Comparison of ENCODE assay signal across 9 mouse cellular contexts in the genomic region with DNA sequence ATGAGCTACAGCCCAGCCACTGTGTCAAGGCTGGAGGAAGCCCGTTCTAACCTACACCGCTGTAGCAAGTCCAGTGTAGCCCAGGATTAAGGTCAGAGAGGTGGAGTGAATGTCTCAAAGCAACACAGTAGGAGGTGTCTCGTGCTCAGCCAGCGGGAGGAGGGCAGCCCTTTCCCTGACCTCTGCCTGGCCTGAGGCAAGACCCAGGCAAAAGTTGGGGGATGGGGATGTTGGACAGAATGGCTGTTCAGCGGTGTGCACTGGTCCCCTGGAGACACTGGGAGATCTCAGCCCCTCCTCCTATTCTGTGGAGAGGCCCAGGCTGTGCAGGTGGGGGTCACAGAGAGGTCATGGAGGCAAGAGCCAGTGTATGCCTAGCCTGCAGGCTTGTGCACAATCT. TPM values are rescaled to one million over a fixed set of nuclear protein-coding genes. Genes with fewer than 3 reads are reported as not detected.
A peak's percentile ranks its signal among the peaks of the same experiment; 100 is the strongest.
DNase-seq lines count a peak whose midpoint lies in the region; ATAC-seq and TF ChIP-seq lines count a peak whose summit lies in the region.
"Had no signal": no experiment of that assay in that cellular context is flagged by ENCODE, and none has a peak within 500 bp of the region (broad histone marks: within the 10 kb centered on the region; RNA-seq: fewer than 3 reads in every experiment).

No protein-coding gene starts in this region.

- peaks cover 8% of the 10 kb centered on the region; the same call in 1 of the 2 replicates for H3K27me3 ChIP-seq in hindbrain, embryonic 10.5 days (ENCODE audit: insufficient read depth, poor library complexity, severe bottlenecking)
- H3K27me3 ChIP-seq in hindbrain, postnatal 0 days (ENCODE audit: insufficient read depth, low read length) = no peaks in the 10 kb centered on the region
- H3K27me3 ChIP-seq in liver, postnatal 0 days (ENCODE audit: insufficient read depth, low read length) = no peaks in the 10 kb centered on the region

- WGBS in hindbrain, embryonic 10.5 days = 1% methylated on average over 5 of the region's 5 CpGs
- WGBS in hindbrain, postnatal 0 days = 11% methylated on average over 5 of the region's 5 CpGs
- WGBS in liver, postnatal 0 days (ENCODE audit: insufficient replicate concordance) = 33% methylated on average over 5 of the region's 5 CpGs

- peak overlapping the region; percentile 82 for H3K27ac ChIP-seq in hindbrain, embryonic 10.5 days
- no peak overlapping the region for H3K27ac ChIP-seq in hindbrain, postnatal 0 days
- no peak overlapping the region for H3K27ac ChIP-seq in liver, postnatal 0 days (ENCODE audit: low read depth)

- no peaks in the 10 kb centered on the region for H3K9me3 ChIP-seq in hindbrain, embryonic 10.5 days
- no peaks in the 10 kb centered on the region for H3K9me3 ChIP-seq in hindbrain, postnatal 0 days (ENCODE audit: low read length)
- H3K9me3 ChIP-seq in liver, postnatal 0 days (ENCODE audit: low read length) = no peaks in the 10 kb centered on the region

- no peak for ATAC-seq in hindbrain, postnatal 0 days
- ATAC-seq in liver, postnatal 0 days = 0 out of 2 replicates have a peak, but pooled peaks have one; percentile 30
- ATAC-seq in erythroblast, adult 5-6 weeks (replicated peaks; ENCODE audit: low FRiP score, poor library complexity, severe bottlenecking) = no peak

- H3K4me3 ChIP-seq in hindbrain, embryonic 10.5 days = peak overlapping the region; percentile 16; the same call in 1 of the 2 replicates
- H3K4me3 ChIP-seq in hindbrain, postnatal 0 days (ENCODE audit: low read length) = no peak overlapping the region
- H3K4me3 ChIP-seq in liver, postnatal 0 days (ENCODE audit: low read depth, low read length) = no peak overlapping the region

- TF ChIP-seq EP300 in liver, postnatal 0 days (IDR thresholded peaks at IDR 0.05; ENCODE audit: low read depth) = no peak

- H3K9ac ChIP-seq in hindbrain, postnatal 0 days (replicated peaks; ENCODE audit: low read length) = no peak overlapping the region
- H3K9ac ChIP-seq in liver, postnatal 0 days (replicated peaks) = no peak overlapping the region

- TF ChIP-seq CTCF in hindbrain, postnatal 0 days (IDR thresholded peaks at IDR 0.05; ENCODE audit: low read depth) = no peak
- TF ChIP-seq CTCF in liver, postnatal 0 days (IDR thresholded peaks at IDR 0.05; ENCODE audit: low read depth) = no peak

- no peak overlapping the region for H3K4me2 ChIP-seq in hindbrain, postnatal 0 days (ENCODE audit: low read depth, low read length)
- H3K4me2 ChIP-seq in liver, postnatal 0 days (ENCODE audit: low read depth, low read length) = no peak overlapping the region

- no peaks in the 10 kb centered on the region for H3K36me3 ChIP-seq in hindbrain, embryonic 10.5 days
- H3K36me3 ChIP-seq in hindbrain, postnatal 0 days (ENCODE audit: insufficient read depth, low read length) = no peaks in the 10 kb centered on the region
- H3K36me3 ChIP-seq in liver, postnatal 0 days (replicated peaks; ENCODE audit: insufficient read depth, low read length) = no peaks in the 10 kb centered on the region

- intact Hi-C loops in left cerebral cortex, postnatal 36 days (cut with DNase I) = no loop called here

- peak; percentile 85 for DNase-seq in hindbrain, embryonic 10.5 days (ENCODE audit: low spot score)
- no peak for DNase-seq in hindbrain, postnatal 0 days (ENCODE audit: low spot score)
- DNase-seq in R1 (ENCODE audit: low read depth, low spot score) = peak; percentile 100
- DNase-seq in kidney, adult 9 months = peak; percentile 80
- no peak for DNase-seq in liver, postnatal 0 days
- no peak for DNase-seq in layer of hippocampus, adult 18-20 months (ENCODE audit: low spot score in 2 of 2)
- no peak for DNase-seq in left cerebral cortex, postnatal 36 days (ENCODE audit: low spot score in 2 of 2)
- DNase-seq: lung, postnatal 4 days had no signal

- peaks cover 82% of the 10 kb centered on the region for H3K4me1 ChIP-seq in hindbrain, embryonic 10.5 days (replicated peaks)
- 0 out of 2 replicates have a peak, but pooled peaks cover 1% of the 10 kb centered on the region for H3K4me1 ChIP-seq in hindbrain, postnatal 0 days (ENCODE audit: insufficient read depth, low read length)
- H3K4me1 ChIP-seq in liver, postnatal 0 days (ENCODE audit: insufficient read depth) = peaks cover 9% of the 10 kb centered on the region

RNA-seq across cellular contexts. Expression of a gene that starts 24.2 kb away (rescaled TPM):
- polyA plus RNA-seq in hindbrain, embryonic 10.5 days (2016; fragmentation: Nextera tagmentation; extraction: Ambion mirVana) = 3.1 and 3.4 TPM in 2 replicates
- total RNA-seq in hindbrain, postnatal 0 days (2014; rRNA removed) = 0.75 and 2.4 TPM in 2 replicates
- 1.8 and 2.6 TPM in 2 replicates for polyA plus RNA-seq in hindbrain, postnatal 0 days (2015; fragmentation: Nextera tagmentation; extraction: Ambion mirVana)
- polyA plus RNA-seq in liver, postnatal 0 days (2015; fragmentation: Nextera tagmentation; extraction: Ambion mirVana) = not detected in 2 replicates
- total RNA-seq in layer of hippocampus, adult 18-20 months (2021) = 1 to 10 TPM; 4.9 to 5.2 TPM
- total RNA-seq in erythroblast, adult 5-6 weeks (2015; ENCODE audit: low replicate concordance) = not detected in 2 replicates
- total RNA-seq in erythroblast, adult 5-6 weeks (2017; ENCODE audit: low replicate concordance) = not detected in 2 replicates
- total RNA-seq in left cerebral cortex, postnatal 36 days (2021) = 1 to 10 TPM; 6.7 to 8.5 TPM

RNA-seq across cellular contexts. Expression of a gene that starts 28.4 kb away (rescaled TPM):
- 125 and 134 TPM in 2 replicates for polyA plus RNA-seq in hindbrain, embryonic 10.5 days (2016; fragmentation: Nextera tagmentation; extraction: Ambion mirVana)
- total RNA-seq in hindbrain, postnatal 0 days (2014; rRNA removed) = 79.5 and 96.3 TPM in 2 replicates
- 95.9 and 99.6 TPM in 2 replicates for polyA plus RNA-seq in hindbrain, postnatal 0 days (2015; fragmentation: Nextera tagmentation; extraction: Ambion mirVana)
- 27.8 and 30.2 TPM in 2 replicates for polyA plus RNA-seq in liver, postnatal 0 days (2015; fragmentation: Nextera tagmentation; extraction: Ambion mirVana)
- 10 to 100 TPM; 32.1 to 32.5 TPM for total RNA-seq in layer of hippocampus, adult 18-20 months (2021)
- 2.7 TPM in 2 replicates for total RNA-seq in erythroblast, adult 5-6 weeks (2015; ENCODE audit: low replicate concordance)
- total RNA-seq in erythroblast, adult 5-6 weeks (2017; ENCODE audit: low replicate concordance) = 3.9 TPM in 1 of 2 replicates, not detected in the other
- total RNA-seq in left cerebral cortex, postnatal 36 days (2021) = 10 to 100 TPM; 35.4 to 36.3 TPM

RNA-seq across cellular contexts. Expression of a gene that starts 50.9 kb away (rescaled TPM):
- polyA plus RNA-seq in hindbrain, embryonic 10.5 days (2016; fragmentation: Nextera tagmentation; extraction: Ambion mirVana) = 46.1 and 46.5 TPM in 2 replicates
- 49.1 and 53.5 TPM in 2 replicates for total RNA-seq in hindbrain, postnatal 0 days (2014; rRNA removed)
- 36.6 and 37.4 TPM in 2 replicates for polyA plus RNA-seq in hindbrain, postnatal 0 days (2015; fragmentation: Nextera tagmentation; extraction: Ambion mirVana)
- polyA plus RNA-seq in liver, postnatal 0 days (2015; fragmentation: Nextera tagmentation; extraction: Ambion mirVana) = 16.7 and 16.9 TPM in 2 replicates
- 10 to 100 TPM; 40.2 to 43.3 TPM for total RNA-seq in layer of hippocampus, adult 18-20 months (2021)
- 13.6 and 19.2 TPM in 2 replicates for total RNA-seq in erythroblast, adult 5-6 weeks (2015; ENCODE audit: low replicate concordance)
- 40.6 and 42.2 TPM in 2 replicates for total RNA-seq in erythroblast, adult 5-6 weeks (2017; ENCODE audit: low replicate concordance)
- total RNA-seq in left cerebral cortex, postnatal 36 days (2021) = 10 to 100 TPM; 36.1 to 39.8 TPM

RNA-seq across cellular contexts. Expression of a gene that starts 55.5 kb away (rescaled TPM):
- polyA plus RNA-seq in hindbrain, embryonic 10.5 days (2016; fragmentation: Nextera tagmentation; extraction: Ambion mirVana) = 40.6 and 43.3 TPM in 2 replicates
- total RNA-seq in hindbrain, postnatal 0 days (2014; rRNA removed) = 6.7 and 7.2 TPM in 2 replicates
- polyA plus RNA-seq in hindbrain, postnatal 0 days (2015; fragmentation: Nextera tagmentation; extraction: Ambion mirVana) = 5.0 and 5.6 TPM in 2 replicates
- polyA plus RNA-seq in liver, postnatal 0 days (2015; fragmentation: Nextera tagmentation; extraction: Ambion mirVana) = 0.07 and 0.17 TPM in 2 replicates
- total RNA-seq in layer of hippocampus, adult 18-20 months (2021) = 1 to 10 TPM in 1 of 2 experiments, under 1 TPM in 1; 0.94 to 1.9 TPM
- total RNA-seq in erythroblast, adult 5-6 weeks (2015; ENCODE audit: low replicate concordance) = not detected in 2 replicates
- not detected in 2 replicates for total RNA-seq in erythroblast, adult 5-6 weeks (2017; ENCODE audit: low replicate concordance)
- total RNA-seq in left cerebral cortex, postnatal 36 days (2021) = 1 to 10 TPM; 1.0 to 2.8 TPM

Comparison
In these comparisons a context has a peak if more than half of its experiments do, and no peak if none do; other contexts are left out.
1. DNase-seq: peak in hindbrain, embryonic 10.5 days (single experiment), R1 (single experiment) and kidney, adult 9 months (single experiment); none in hindbrain, postnatal 0 days (single experiment), liver, postnatal 0 days (single experiment), layer of hippocampus, adult 18-20 months (0 of 2) and left cerebral cortex, postnatal 36 days (0 of 2).
2. RNA of a gene that starts 28.4 kb away (total RNA-seq): 79.5 to 96.3 TPM in hindbrain, postnatal 0 days, 35.4 to 36.3 TPM in left cerebral cortex, postnatal 36 days and 32.1 to 32.5 TPM in layer of hippocampus, adult 18-20 months; 2.7 to 3.9 TPM in erythroblast, adult 5-6 weeks; every median in the first group is over 4 times any median in the second.